Mouse (Mus musculus): ENCODE results near the gene Ezh1. TPM values are rescaled to one million over a fixed set of nuclear protein-coding genes. Genes with fewer than 3 reads are reported as not detected.

Gene Ezh1
- polyA plus RNA-seq, 1 experiment: 44.8 TPM

DNA sequence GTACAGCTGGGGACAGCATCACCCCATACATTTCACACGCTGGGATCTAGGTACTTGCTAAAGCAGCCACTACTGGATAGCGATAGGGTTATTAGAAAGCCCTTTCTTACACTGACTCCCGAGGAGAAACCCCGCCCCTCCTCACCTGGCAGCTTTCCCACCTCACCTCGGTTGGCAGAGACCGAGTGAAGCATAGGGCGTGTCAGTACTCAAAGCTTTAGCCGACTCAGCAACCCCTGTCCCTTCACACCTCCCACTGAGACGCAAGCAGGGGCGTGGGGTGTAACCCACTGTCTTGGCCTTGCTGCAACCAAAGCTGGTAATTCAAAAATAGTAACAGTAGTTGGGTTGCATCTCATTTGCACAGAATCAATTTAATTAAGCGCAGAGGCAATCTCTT is 53.2 kb downstream of the Ezh1 start:
- no peak overlapping the region for H3K4me3 ChIP-seq (ENCODE audit: insufficient read depth, low read depth, low read length)
- H3K27ac ChIP-seq (ENCODE audit: insufficient read depth, low read depth, low read length): peak overlapping the region; percentile 33
- 5% methylated on average over 11 of the region's 11 CpGs for WGBS

DNA sequence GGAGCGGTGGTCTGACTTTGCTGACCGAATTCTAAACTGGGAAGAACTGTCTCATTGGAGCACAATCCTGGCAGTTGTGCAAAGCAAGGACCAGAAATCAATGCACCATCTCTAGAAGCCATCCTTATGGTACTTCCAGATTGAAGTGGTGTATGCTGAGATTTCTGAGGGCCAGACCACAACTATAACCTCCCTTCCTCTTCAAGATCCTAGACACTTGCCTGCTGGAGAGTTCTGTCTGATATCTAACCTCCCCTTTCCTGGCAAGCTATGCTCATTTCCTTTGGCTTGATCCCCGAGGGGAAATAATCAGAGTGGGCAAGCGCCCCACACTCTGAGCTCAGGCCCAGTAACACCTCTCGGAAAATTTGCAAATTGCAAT is 53.8 kb downstream of the Ezh1 start:
- TF ChIP-seq CTCF (conservative IDR thresholded peaks at IDR 0.05; ENCODE audit: insufficient read depth, insufficient read length, low read depth, low read length): no peak
- TF ChIP-seq POLR2A (IDR thresholded peaks at IDR 0.05; ENCODE audit: low read depth, low read length): no peak
- peak overlapping the region; percentile 84 for H3K27ac ChIP-seq (ENCODE audit: insufficient read depth, low read depth, low read length)
- WGBS: 10% methylated on average over 5 of the region's 5 CpGs
- peak overlapping the region; percentile 59 for H3K4me3 ChIP-seq (ENCODE audit: insufficient read depth, low read depth, low read length)
- H3K36me3 ChIP-seq (ENCODE audit: control insufficient read depth, insufficient read depth, low read length): no peaks in the 10 kb centered on the region; the same call in 1 of the 2 replicates
- H3K4me1 ChIP-seq (ENCODE audit: control insufficient read depth, insufficient read depth, low read length): peaks cover 26% of the 10 kb centered on the region; the same call in 1 of the 2 replicates
- H3K27me3 ChIP-seq (replicated peaks; ENCODE audit: control insufficient read depth, insufficient read depth, low read length): no peaks in the 10 kb centered on the region
- no peak for DNase-seq

More for the DNA sequence above, 53.2 kb downstream of the Ezh1 start:
- H3K36me3 ChIP-seq (ENCODE audit: control insufficient read depth, insufficient read depth, low read length): no peaks in the 10 kb centered on the region
- no peaks in the 10 kb centered on the region for H3K27me3 ChIP-seq (replicated peaks; ENCODE audit: control insufficient read depth, insufficient read depth, low read length)
- peaks cover 26% of the 10 kb centered on the region; the same call in 1 of the 2 replicates for H3K4me1 ChIP-seq (ENCODE audit: control insufficient read depth, insufficient read depth, low read length)
- DNase-seq: peak; percentile 93
- TF ChIP-seq POLR2A (IDR thresholded peaks at IDR 0.05; ENCODE audit: low read depth, low read length) (no peak), CTCF (conservative IDR thresholded peaks at IDR 0.05; ENCODE audit: insufficient read depth, insufficient read length, low read depth, low read length) (no peak)

DNA sequence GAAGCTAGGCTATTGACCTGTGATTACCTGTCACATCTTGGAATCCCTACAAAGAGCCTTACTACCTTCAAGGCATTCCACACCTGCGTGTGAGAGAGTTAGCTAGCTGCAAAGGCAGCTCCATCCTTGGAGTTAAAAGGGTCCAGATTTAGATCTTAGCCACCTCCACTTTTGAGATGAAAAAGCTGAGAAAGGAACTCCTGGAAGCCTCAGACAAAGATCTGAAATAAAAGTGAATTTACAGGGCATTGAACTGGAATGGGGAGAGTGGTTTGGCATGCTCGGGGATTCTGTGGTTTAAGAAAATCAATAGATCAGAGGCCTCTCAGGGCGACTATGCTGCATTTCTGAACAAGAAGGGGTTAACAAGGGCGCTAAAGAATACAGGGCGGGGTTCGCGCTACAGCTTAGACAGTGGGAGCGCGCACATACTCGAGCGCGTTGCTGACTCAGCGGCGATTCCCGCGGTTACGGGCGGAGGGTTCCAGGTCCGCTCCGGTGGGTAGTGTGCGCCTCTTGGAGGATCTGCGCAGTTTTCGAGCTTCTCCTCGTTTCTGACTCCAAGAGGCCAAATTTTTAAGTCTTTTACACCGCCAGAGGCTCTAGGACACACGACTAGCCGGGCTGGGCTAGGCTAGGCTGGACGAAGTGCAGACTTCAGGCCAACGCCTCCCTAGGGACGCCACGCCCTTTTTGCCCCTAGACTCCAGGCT is 54.4 kb downstream of the Ezh1 start:
- WGBS: under 1% methylated on average over 31 of the region's 31 CpGs

GRCm38 (mm10) chr11:101170811-101171610 is 55.3 kb downstream of the Ezh1 start, which contains the start of gene Plekhh3:
Plekhh3 (minus strand) TSS chr11:101171351.
- H3K27ac ChIP-seq (ENCODE audit: insufficient read depth, low read depth, low read length): peak within 1 kb of the TSS; percentile 86
- peak within 1 kb of the TSS; percentile 91 for H3K4me3 ChIP-seq (ENCODE audit: insufficient read depth, low read depth, low read length)
- peak; percentile 98 for DNase-seq
- H3K36me3 ChIP-seq (ENCODE audit: control insufficient read depth, insufficient read depth, low read length): peaks cover 2% of the 10 kb centered on the region; the same call in 1 of the 2 replicates
- H3K27me3 ChIP-seq (replicated peaks; ENCODE audit: control insufficient read depth, insufficient read depth, low read length): no peaks in the 10 kb centered on the region
- H3K4me1 ChIP-seq (ENCODE audit: control insufficient read depth, insufficient read depth, low read length): peaks cover 26% of the 10 kb centered on the region; the same call in 1 of the 2 replicates
- 0 out of 2 replicates have a peak, but pooled peaks have one; percentile 2 for TF ChIP-seq CTCF (conservative IDR thresholded peaks at IDR 0.05; ENCODE audit: insufficient read depth, insufficient read length, low read depth, low read length)
- TF ChIP-seq POLR2A (IDR thresholded peaks at IDR 0.05; ENCODE audit: low read depth, low read length): no peak
- WGBS: 1% methylated on average over 49 of the region's 50 CpGs

More for the DNA sequence above, 54.4 kb downstream of the Ezh1 start:
- H3K27ac ChIP-seq (ENCODE audit: insufficient read depth, low read depth, low read length): peak overlapping the region; percentile 84
- peak; percentile 80 for DNase-seq
- H3K36me3 ChIP-seq (ENCODE audit: control insufficient read depth, insufficient read depth, low read length): no peaks in the 10 kb centered on the region; the same call in 1 of the 2 replicates
- H3K27me3 ChIP-seq (replicated peaks; ENCODE audit: control insufficient read depth, insufficient read depth, low read length): no peaks in the 10 kb centered on the region
- H3K4me3 ChIP-seq (ENCODE audit: insufficient read depth, low read depth, low read length): peak overlapping the region; percentile 59
- no peak for TF ChIP-seq CTCF (conservative IDR thresholded peaks at IDR 0.05; ENCODE audit: insufficient read depth, insufficient read length, low read depth, low read length)
- TF ChIP-seq POLR2A (IDR thresholded peaks at IDR 0.05; ENCODE audit: low read depth, low read length): no peak
- peaks cover 26% of the 10 kb centered on the region; the same call in 1 of the 2 replicates for H3K4me1 ChIP-seq (ENCODE audit: control insufficient read depth, insufficient read depth, low read length)

DNA sequence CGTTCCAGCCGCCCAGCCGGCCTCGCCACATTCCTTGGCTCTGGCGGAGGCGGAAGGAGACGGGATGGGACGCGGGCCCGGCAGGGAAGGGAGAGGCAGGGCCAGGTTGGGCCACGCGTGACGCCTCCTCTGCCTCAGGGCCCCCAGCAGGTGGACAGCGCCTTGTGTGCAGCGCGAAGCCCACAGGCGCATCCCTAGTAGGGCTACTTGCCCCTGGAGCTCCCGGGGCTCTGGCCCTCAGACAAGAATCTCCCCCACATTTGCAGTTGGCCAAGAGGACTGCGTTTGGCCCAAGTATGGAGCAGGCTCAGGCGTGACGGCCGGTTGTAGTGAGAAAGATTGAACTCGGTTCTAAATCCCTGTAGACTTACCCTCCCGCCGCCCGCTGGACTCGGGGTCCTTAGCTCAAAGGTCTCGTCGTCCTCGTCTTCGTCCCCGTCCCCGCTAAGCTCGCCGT is 55.9 kb downstream of the Ezh1 start, which contains the start of gene Cntnap1:
Cntnap1 (plus strand) TSS at position 170 of the 457 bp plus-strand sequence.
- 1% methylated on average over 35 of the region's 35 CpGs for WGBS
- no peaks in the 10 kb centered on the region for H3K27me3 ChIP-seq (replicated peaks; ENCODE audit: control insufficient read depth, insufficient read depth, low read length)
- H3K27ac ChIP-seq (ENCODE audit: insufficient read depth, low read depth, low read length): peak within 1 kb of the TSS; percentile 86
- H3K36me3 ChIP-seq (ENCODE audit: control insufficient read depth, insufficient read depth, low read length): peaks cover 2% of the 10 kb centered on the region; the same call in 1 of the 2 replicates
- peaks cover 26% of the 10 kb centered on the region; the same call in 1 of the 2 replicates for H3K4me1 ChIP-seq (ENCODE audit: control insufficient read depth, insufficient read depth, low read length)
- TF ChIP-seq POLR2A (IDR thresholded peaks at IDR 0.05; ENCODE audit: low read depth, low read length) (peak; percentile 8), CTCF (conservative IDR thresholded peaks at IDR 0.05; ENCODE audit: insufficient read depth, insufficient read length, low read depth, low read length) (no peak)
- peak; percentile 65 for DNase-seq
- peak within 1 kb of the TSS; percentile 91 for H3K4me3 ChIP-seq (ENCODE audit: insufficient read depth, low read depth, low read length)

GRCm38 (mm10) chr11:101169301-101170107 is 56.8 kb downstream of the Ezh1 start:
- WGBS: 32% methylated on average over 17 of the region's 17 CpGs
- Histone ChIP-seq H3K36me3 (ENCODE audit: control insufficient read depth, insufficient read depth, low read length) (peaks cover 2% of the 10 kb centered on the region; the same call in 1 of the 2 replicates), H3K4me3 (ENCODE audit: insufficient read depth, low read depth, low read length) (peak overlapping the region; percentile 91), H3K4me1 (ENCODE audit: control insufficient read depth, insufficient read depth, low read length) (peaks cover 24% of the 10 kb centered on the region; the same call in 1 of the 2 replicates), H3K27me3 (replicated peaks; ENCODE audit: control insufficient read depth, insufficient read depth, low read length) (no peaks in the 10 kb centered on the region), H3K27ac (ENCODE audit: insufficient read depth, low read depth, low read length) (peak overlapping the region; percentile 86; the same call in 1 of the 2 replicates)
- DNase-seq: no peak
- TF ChIP-seq CTCF (conservative IDR thresholded peaks at IDR 0.05; ENCODE audit: insufficient read depth, insufficient read length, low read depth, low read length) (no peak), POLR2A (IDR thresholded peaks at IDR 0.05; ENCODE audit: low read depth, low read length) (no peak)
